In the genomic region with DNA sequence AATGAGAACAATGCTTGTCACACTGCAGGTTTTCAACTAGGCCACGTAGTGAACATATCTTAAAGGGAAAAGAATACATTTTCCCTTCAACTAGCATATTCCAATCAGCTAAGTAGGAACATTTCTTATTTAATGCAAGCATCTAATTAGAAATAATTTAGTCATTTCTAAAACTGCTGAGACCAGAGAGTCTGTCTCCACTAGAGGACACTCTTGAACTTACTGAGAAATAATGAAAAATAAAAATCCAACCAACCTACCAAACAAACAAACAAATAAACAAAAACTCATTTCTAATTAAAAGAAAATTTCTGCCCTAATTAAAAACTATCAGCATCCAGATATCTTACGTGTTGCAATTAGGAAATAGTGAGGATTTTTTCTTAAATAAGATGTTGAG, we compare ENCODE assay signal across 18 mouse cellular contexts.
"Had no signal": no experiment of that assay in that cellular context is flagged by ENCODE, and none has a peak within 500 bp of the region (broad histone marks: within the 10 kb centered on the region; RNA-seq: fewer than 3 reads in every experiment).

No protein-coding gene starts in this region.

- H3K9me3 ChIP-seq: kidney, embryonic 15.5 days; limb, embryonic 12.5 days; limb, embryonic 15.5 days; liver, embryonic 12.5 days; liver, embryonic 15.5 days; lung, embryonic 15.5 days; megakaryocyte, embryonic 14.5 days; midbrain, embryonic 10.5 days had no signal

- DNase-seq: kidney, adult 11 months; kidney, adult 8-10 months; kidney, postnatal 10 days; kidney, postnatal 36 days; lung, adult 18-20 months; lung, postnatal 10 days; lung, postnatal 36 days; thymus, adult 18-20 months; thymus, postnatal 36 days had no signal

- H3K4me2 ChIP-seq: kidney, embryonic 15.5 days; limb, embryonic 12.5 days; limb, embryonic 15.5 days; liver, embryonic 12.5 days; liver, embryonic 15.5 days; lung, embryonic 15.5 days had no signal

- H3K9ac ChIP-seq: kidney, embryonic 15.5 days; limb, embryonic 12.5 days; limb, embryonic 15.5 days; liver, embryonic 12.5 days; liver, embryonic 15.5 days; lung, embryonic 15.5 days had no signal

- H3K27ac ChIP-seq: kidney, embryonic 15.5 days; limb, embryonic 12.5 days; limb, embryonic 15.5 days; liver, embryonic 12.5 days; liver, embryonic 15.5 days; lung, embryonic 15.5 days; midbrain, embryonic 10.5 days had no signal

- H3K4me3 ChIP-seq: kidney, embryonic 15.5 days; limb, embryonic 12.5 days; limb, embryonic 15.5 days; liver, embryonic 12.5 days; liver, embryonic 15.5 days; lung, embryonic 15.5 days; megakaryocyte, embryonic 14.5 days; midbrain, embryonic 10.5 days had no signal

- H3K27me3 ChIP-seq: kidney, embryonic 15.5 days; limb, embryonic 12.5 days; limb, embryonic 15.5 days; liver, embryonic 12.5 days; liver, embryonic 15.5 days; lung, embryonic 15.5 days; megakaryocyte, embryonic 14.5 days had no signal

- ATAC-seq: liver, embryonic 12.5 days; midbrain, embryonic 16.5 days had no signal

- H3K36me3 ChIP-seq: kidney, embryonic 15.5 days; limb, embryonic 12.5 days; limb, embryonic 15.5 days; liver, embryonic 12.5 days; liver, embryonic 15.5 days; lung, embryonic 15.5 days; midbrain, embryonic 10.5 days had no signal

- H3K4me1 ChIP-seq: kidney, embryonic 15.5 days; limb, embryonic 12.5 days; limb, embryonic 15.5 days; liver, embryonic 12.5 days; liver, embryonic 15.5 days; lung, embryonic 15.5 days; megakaryocyte, embryonic 14.5 days; midbrain, embryonic 10.5 days had no signal
